Mouse (Mus musculus) small intestine, adult 2 months (tissue): ENCODE data around the gene Gm20503. TPM values are rescaled to one million over a fixed set of nuclear protein-coding genes. Genes with fewer than 3 reads are reported as not detected.

ENCODE experiments used
- H3K27ac ChIP-seq: fragments of 200-500 bp; 2 replicates; pipeline ENCODE4 v1.5.1; 2012; ENCODE audit warnings: low read depth, low read length, control low read depth, inconsistent platforms; ENCODE audit not compliant: insufficient read depth
- H3K27me3 ChIP-seq: fragments of 200-500 bp; 2 replicates; pipeline ENCODE4 v1.6.1; 2012; ENCODE audit warnings: mild to moderate bottlenecking, moderate library complexity, low read length, inconsistent platforms; ENCODE audit not compliant: control insufficient read depth, insufficient read depth
- H3K36me3 ChIP-seq: fragments of 200-500 bp; 2 replicates; pipeline ENCODE4 v1.6.1; 2012; ENCODE audit warnings: mild to moderate bottlenecking, low read length, control low read depth, inconsistent platforms; ENCODE audit not compliant: control insufficient read depth, insufficient read depth
- H3K4me1 ChIP-seq: fragments of 200-500 bp; 2 replicates; pipeline ENCODE4 v1.6.1; 2012; ENCODE audit warnings: low read length, inconsistent platforms, mixed read lengths; ENCODE audit not compliant: control insufficient read depth, insufficient read depth, insufficient read length
- H3K4me3 ChIP-seq: fragments of 200-500 bp; 2 replicates; pipeline ENCODE4 v1.5.1; 2012; ENCODE audit warnings: low read depth, mild to moderate bottlenecking, control low read depth, inconsistent platforms, low read length, moderate library complexity
- CTCF ChIP-seq: fragments of 200-500 bp; IDR thresholded peaks from 2 replicates; pipeline ENCODE4 v1.5.1; 2012; ENCODE audit warnings: low read depth, mild to moderate bottlenecking, control low read depth, inconsistent platforms, low read length, moderate library complexity, mixed read lengths; ENCODE audit not compliant: insufficient replicate concordance, insufficient read length; ENCODE audit errors: extremely low read depth
- POLR2A ChIP-seq: fragments of 200-500 bp; IDR thresholded peaks from 2 replicates; pipeline ENCODE4 v1.6.1; 2012; ENCODE audit warnings: low read depth, mild to moderate bottlenecking, control low read depth, inconsistent platforms, low read length, moderate library complexity
- WGBS: fragments of 180-500 bp; shearing (Covaris S2); methylation state at CpG from one replicate; pipeline ENCODE4 v1.1.7; 2018; 5-methylcytosine and 5-hydroxymethylcytosine counted together
- polyA plus RNA-seq: library from polyadenylated mRNA; depleted of rRNA; stranded (reverse); fragments of >200 nt; gene quantifications from 2 replicates; pipeline ENCODE4 v1.2.3, GENCODE M21; 2012

Gm20503 gene
- polyA plus RNA-seq, 1 experiment, result 0.96 TPM

- Histone ChIP-seq H3K36me3 (peaks cover 31% of the 10 kb centered on the region), H3K4me1 (peaks cover 4% of the 10 kb centered on the region; the same call in 1 of the 2 replicates), H3K27me3 (no peaks in the 10 kb centered on the region), H3K4me3 (no peak overlapping the region), H3K27ac (no peak overlapping the region)
- 89% methylated on average over 8 of the region's 8 CpGs for WGBS
- no peak for TF ChIP-seq CTCF
- no peak for TF ChIP-seq POLR2A
These were observed 20.2 kb upstream of the Gm20503 start for GRCm38 (mm10) chr4:58982806-58983205.

- no peak for TF ChIP-seq POLR2A
- peak; percentile 67; the same call in 1 of the 2 replicates for TF ChIP-seq CTCF
- Histone ChIP-seq H3K4me3 (no peak overlapping the region), H3K27ac (no peak overlapping the region), H3K27me3 (no peaks in the 10 kb centered on the region), H3K36me3 (peaks cover 22% of the 10 kb centered on the region), H3K4me1 (peaks cover 9% of the 10 kb centered on the region)
- 7% methylated on average over 7 of the region's 7 CpGs for WGBS
These were observed 17.8 kb upstream of the Gm20503 start for GRCm38 (mm10) chr4:58985157-58985648.

- 1% methylated on average over 28 of the region's 28 CpGs for WGBS
- Histone ChIP-seq H3K4me1 (peaks cover 9% of the 10 kb centered on the region), H3K27me3 (no peaks in the 10 kb centered on the region), H3K27ac (peak within 1 kb of the TSS; percentile 24; the same call in 1 of the 2 replicates), H3K4me3 (peak within 1 kb of the TSS; percentile 81), H3K36me3 (peaks cover 14% of the 10 kb centered on the region)
- TF ChIP-seq POLR2A (peak; percentile 75; the same call in 1 of the 2 replicates), CTCF (no peak)
These were observed 16.3 kb upstream of the Gm20503 start, which contains the start of gene Ptgr1 for GRCm38 (mm10) chr4:58986540-58987190. Ptgr1 (minus strand) TSS chr4:58987119.

- H3K27me3 ChIP-seq, result no peaks in the 10 kb centered on the region
- WGBS, result 72% methylated on average over 7 of the region's 7 CpGs
- H3K4me1 ChIP-seq, result peaks cover 29% of the 10 kb centered on the region
- no peak overlapping the region for H3K4me3 ChIP-seq
- peak overlapping the region; percentile 35; the same call in 1 of the 2 replicates for H3K27ac ChIP-seq
- peaks cover 1% of the 10 kb centered on the region; the same call in 1 of the 2 replicates for H3K36me3 ChIP-seq
- TF ChIP-seq CTCF (no peak), POLR2A (no peak)
These were observed 13.6 kb upstream of the Gm20503 start for GRCm38 (mm10) chr4:58989303-58989898.

GRCm38 (mm10) chr4:58990609-58991434, 12.2 kb upstream of the Gm20503 start:
- 77% methylated on average over 17 of the region's 17 CpGs for WGBS
- no peaks in the 10 kb centered on the region for H3K36me3 ChIP-seq
- no peaks in the 10 kb centered on the region for H3K27me3 ChIP-seq
- H3K4me1 ChIP-seq, result peaks cover 33% of the 10 kb centered on the region
- H3K27ac ChIP-seq, result no peak overlapping the region
- TF ChIP-seq POLR2A (no peak), CTCF (no peak)
- no peak overlapping the region for H3K4me3 ChIP-seq

GRCm38 (mm10) chr4:58992195-58992594, 10.8 kb upstream of the Gm20503 start:
- WGBS, result 31% methylated on average over 5 of the region's 5 CpGs
- H3K4me1 ChIP-seq, result peaks cover 34% of the 10 kb centered on the region
- no peak overlapping the region; the same call in 1 of the 2 replicates for H3K27ac ChIP-seq
- no peaks in the 10 kb centered on the region for H3K27me3 ChIP-seq
- H3K4me3 ChIP-seq, result no peak overlapping the region
- TF ChIP-seq POLR2A, result no peak
- no peak for TF ChIP-seq CTCF
- H3K36me3 ChIP-seq, result no peaks in the 10 kb centered on the region
